Mouse (Mus musculus) retina, postnatal 7 days (tissue): Measurements from ENCODE around the gene Kif16b.
"Not testable (repeated sequence)": the region's sequence is repeated elsewhere in the genome, so short reads cannot be mapped to it uniquely, and the experiment has no call there.

Source experiments
- DNase-seq: peaks from one replicate; pipeline ENCODE4 v3.0.0-alpha.2; 2012; ENCODE audit warnings: low read depth, low spot score

Gene Kif16b

GRCm38 (mm10) chr2:142596176-142597170 lies 304.9 kb downstream of the Kif16b start:
- DNase-seq: no peak

- no peak for DNase-seq
These were observed 310.4 kb downstream of the Kif16b start for GRCm38 (mm10) chr2:142590938-142591337.

GRCm38 (mm10) chr2:142590284-142590724 lies 311.0 kb downstream of the Kif16b start:
- no peak for DNase-seq

GRCm38 (mm10) chr2:142589403-142590283 lies 311.7 kb downstream of the Kif16b start:
- DNase-seq: no peak

GRCm38 (mm10) chr2:142585845-142586244 lies 315.5 kb downstream of the Kif16b start:
- no peak for DNase-seq

GRCm38 (mm10) chr2:142584851-142585737 lies 316.2 kb downstream of the Kif16b start:
- DNase-seq: no peak

- no peak for DNase-seq
These were observed 320.9 kb downstream of the Kif16b start for GRCm38 (mm10) chr2:142580449-142580848.

GRCm38 (mm10) chr2:142577414-142577813 lies 323.9 kb downstream of the Kif16b start:
- not testable (repeated sequence) for DNase-seq

- DNase-seq: no peak
These were observed 331.6 kb downstream of the Kif16b start for GRCm38 (mm10) chr2:142569771-142570170.
